Comparison of ENCODE assay signal across 11 mouse cellular contexts in the genomic region with DNA sequence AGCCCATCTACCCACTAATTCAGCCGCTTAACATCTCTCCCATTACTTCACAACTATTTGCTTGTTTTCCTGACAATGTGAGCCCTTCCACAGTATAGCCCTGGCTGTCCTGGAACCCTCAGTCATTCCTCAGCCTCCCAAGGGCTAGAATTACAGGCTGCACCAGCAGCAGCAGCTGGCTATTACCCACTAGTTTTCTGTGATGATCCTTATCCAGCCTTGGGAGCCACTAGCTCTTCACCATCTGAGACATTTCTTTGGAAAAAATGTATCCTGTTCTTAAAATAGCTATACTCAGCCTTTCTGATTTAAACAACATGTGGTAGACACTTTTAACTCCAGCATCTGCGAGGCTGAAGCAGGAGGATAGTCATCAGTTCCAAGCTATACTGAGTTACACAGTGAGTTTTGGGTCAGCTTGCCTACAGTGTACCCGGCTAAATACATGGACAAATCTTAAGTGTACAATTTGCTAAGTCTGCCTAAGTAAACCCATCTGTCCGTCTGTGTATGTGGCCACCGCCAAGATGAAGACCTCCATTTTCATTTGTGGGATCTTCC. TPM values are rescaled to one million over a fixed set of nuclear protein-coding genes. Genes with fewer than 3 reads are reported as not detected.
DNase-seq lines count a peak whose midpoint lies in the region; ATAC-seq and TF ChIP-seq lines count a peak whose summit lies in the region.
"Had no signal": no experiment of that assay in that cellular context is flagged by ENCODE, and none has a peak within 500 bp of the region (broad histone marks: within the 10 kb centered on the region; RNA-seq: fewer than 3 reads in every experiment).

No protein-coding gene starts in this region.

- no peak for DNase-seq in kidney, adult 2 months
- DNase-seq in kidney, postnatal 10 days, result no peak
- no peak for DNase-seq in hindbrain, embryonic 11.5 days (ENCODE audit: low spot score)
- no peak for DNase-seq in midbrain, embryonic 10.5 days (ENCODE audit: low spot score)
- no peak for DNase-seq in layer of hippocampus, adult 18-20 months (ENCODE audit: low spot score in 2 of 2)
- no peak for DNase-seq in cerebellum, postnatal 14 days
- no peak for DNase-seq in spleen, postnatal 14 days (ENCODE audit: low spot score in 2 of 2)

- no peak for TF ChIP-seq POLR2A in kidney, adult 2 months (IDR thresholded peaks at IDR 0.05; ENCODE audit: low read depth, low read length)
- TF ChIP-seq POLR2A in bone marrow macrophage, adult 2 months (IDR thresholded peaks at IDR 0.05; ENCODE audit: borderline replicate concordance, low read depth, low read length), result no peak

- peaks cover 7% of the 10 kb centered on the region; the same call in 1 of the 2 replicates for H3K4me1 ChIP-seq in kidney, adult 2 months (ENCODE audit: control insufficient read depth, insufficient read depth, low read length)
- H3K4me1 ChIP-seq in bone marrow macrophage, adult 2 months (ENCODE audit: control insufficient read depth, insufficient read depth, low read length), result peaks cover 28% of the 10 kb centered on the region
- H3K4me1 ChIP-seq in hindbrain, embryonic 11.5 days (replicated peaks; ENCODE audit: control insufficient read depth, insufficient read depth, low read length), result no peaks in the 10 kb centered on the region
- H3K4me1 ChIP-seq in midbrain, embryonic 10.5 days, result peaks cover 26% of the 10 kb centered on the region

- H3K27me3 ChIP-seq in kidney, adult 2 months (replicated peaks; ENCODE audit: control insufficient read depth, insufficient read depth, low read length), result no peaks in the 10 kb centered on the region
- H3K27me3 ChIP-seq in hindbrain, embryonic 11.5 days (ENCODE audit: control insufficient read depth, insufficient read depth, low read length), result no peaks in the 10 kb centered on the region
- no peaks in the 10 kb centered on the region for H3K27me3 ChIP-seq in midbrain, embryonic 10.5 days (ENCODE audit: low read depth, poor library complexity, severe bottlenecking)
- H3K27me3 ChIP-seq: Patski had no signal

- H3K9me3 ChIP-seq in hindbrain, embryonic 11.5 days (ENCODE audit: control insufficient read depth, low read length), result no peaks in the 10 kb centered on the region
- H3K9me3 ChIP-seq in midbrain, embryonic 10.5 days (replicated peaks), result no peaks in the 10 kb centered on the region

- TF ChIP-seq CTCF in kidney, adult 2 months (conservative IDR thresholded peaks at IDR 0.05; ENCODE audit: insufficient read depth, insufficient read length, low read depth, low read length), result no peak
- no peak for TF ChIP-seq CTCF in bone marrow macrophage, adult 2 months (IDR thresholded peaks at IDR 0.05; ENCODE audit: low read depth, low read length)

- ATAC-seq in hindbrain, embryonic 11.5 days (ENCODE audit: low FRiP score), result peak; percentile 22; the same call in 1 of the 2 replicates

- H3K4me2 ChIP-seq in hindbrain, embryonic 11.5 days (replicated peaks; ENCODE audit: low read depth, low read length), result peak overlapping the region; percentile 78

- H3K9ac ChIP-seq in hindbrain, embryonic 11.5 days (ENCODE audit: low read depth, low read length), result no peak overlapping the region

- no peaks in the 10 kb centered on the region for H3K36me3 ChIP-seq in kidney, adult 2 months (ENCODE audit: control insufficient read depth, insufficient read depth, low read length)
- H3K36me3 ChIP-seq in hindbrain, embryonic 11.5 days (ENCODE audit: control insufficient read depth, insufficient read depth, low read length), result no peaks in the 10 kb centered on the region
- peaks cover 13% of the 10 kb centered on the region for H3K36me3 ChIP-seq in midbrain, embryonic 10.5 days

- H3K27ac ChIP-seq in kidney, adult 2 months (ENCODE audit: insufficient read depth, low read depth, low read length), result peak overlapping the region; percentile 88
- peak overlapping the region; percentile 37; the same call in 1 of the 2 replicates for H3K27ac ChIP-seq in bone marrow macrophage, adult 2 months (ENCODE audit: insufficient read depth, low read depth, low read length)
- no peak overlapping the region for H3K27ac ChIP-seq in hindbrain, embryonic 11.5 days (ENCODE audit: low read depth, low read length)
- peak overlapping the region; percentile 86 for H3K27ac ChIP-seq in midbrain, embryonic 10.5 days (replicated peaks)

- H3K4me3 ChIP-seq in kidney, adult 2 months (ENCODE audit: insufficient read depth, low read depth, low read length), result no peak overlapping the region
- no peak overlapping the region for H3K4me3 ChIP-seq in bone marrow macrophage, adult 2 months (ENCODE audit: insufficient read depth, low read length)
- no peak overlapping the region for H3K4me3 ChIP-seq in hindbrain, embryonic 11.5 days (ENCODE audit: low read depth, low read length)
- peak overlapping the region; percentile 92 for H3K4me3 ChIP-seq in midbrain, embryonic 10.5 days

- WGBS in kidney, adult 2 months, result 42% methylated on average over 5 of the region's 5 CpGs
- WGBS in hindbrain, embryonic 11.5 days, result 59% methylated on average over 5 of the region's 5 CpGs
- 61% methylated on average over 5 of the region's 5 CpGs for WGBS in midbrain, embryonic 10.5 days

RNA-seq across cellular contexts. Expression of a gene that starts 0.7 kb away (rescaled TPM):
- polyA plus RNA-seq in kidney, adult 2 months (2012; rRNA removed), result 17.7 and 18.0 TPM in 2 replicates
- polyA plus RNA-seq in bone marrow macrophage, adult 2 months (2012; ENCODE audit: insufficient read depth, insufficient read length, missing spikeins), result 34.2 and 36.5 TPM in 2 replicates
- polyA plus RNA-seq in hindbrain, embryonic 11.5 days (2014; fragmentation: Nextera tagmentation; extraction: Ambion mirVana), result 31.5 and 33.2 TPM in 2 replicates
- 32.2 and 34.2 TPM in 2 replicates for polyA plus RNA-seq in midbrain, embryonic 10.5 days (2016; fragmentation: Nextera tagmentation; extraction: Ambion mirVana)
- 10 to 100 TPM; 23.3 to 26.7 TPM for total RNA-seq in layer of hippocampus, adult 18-20 months (2021)

RNA-seq across cellular contexts. Expression of a gene that starts 17.0 kb away (rescaled TPM):
- polyA plus RNA-seq in kidney, adult 2 months (2012; rRNA removed), result not detected in 2 replicates
- polyA plus RNA-seq in bone marrow macrophage, adult 2 months (2012; ENCODE audit: insufficient read depth, insufficient read length, missing spikeins), result not detected in 2 replicates
- polyA plus RNA-seq in hindbrain, embryonic 11.5 days (2014; fragmentation: Nextera tagmentation; extraction: Ambion mirVana), result not detected in 2 replicates
- polyA plus RNA-seq in midbrain, embryonic 10.5 days (2016; fragmentation: Nextera tagmentation; extraction: Ambion mirVana), result not detected in 2 replicates
- not detected for total RNA-seq in layer of hippocampus, adult 18-20 months (2021)
- polyA plus RNA-seq: gonadal fat pad, adult 2 months; Patski; spleen, adult 2 months had no signal

RNA-seq across cellular contexts. Expression of a gene that starts 42.2 kb away (rescaled TPM):
- polyA plus RNA-seq in kidney, adult 2 months (2012; rRNA removed), result 30.4 and 31.8 TPM in 2 replicates
- polyA plus RNA-seq in bone marrow macrophage, adult 2 months (2012; ENCODE audit: insufficient read depth, insufficient read length, missing spikeins), result 43.1 and 43.5 TPM in 2 replicates
- polyA plus RNA-seq in hindbrain, embryonic 11.5 days (2014; fragmentation: Nextera tagmentation; extraction: Ambion mirVana), result 29.2 and 33.1 TPM in 2 replicates
- 27.0 and 31.2 TPM in 2 replicates for polyA plus RNA-seq in midbrain, embryonic 10.5 days (2016; fragmentation: Nextera tagmentation; extraction: Ambion mirVana)
- 10 to 100 TPM; 69.1 to 71.2 TPM for total RNA-seq in layer of hippocampus, adult 18-20 months (2021)
